Mouse (Mus musculus): ENCODE data around the gene Cacna1c. TPM values are rescaled to one million over a fixed set of nuclear protein-coding genes. Genes with fewer than 3 reads are reported as not detected.

Gene Cacna1c
- total RNA-seq, 2 experiments from 2014 or later: 86.4 to 90.0 TPM

- no peak for DNase-seq (ENCODE audit: low spot score in 2 of 2)
- peak; percentile 51 for TF ChIP-seq CTCF (conservative IDR thresholded peaks at IDR 0.05)
- no peak overlapping the region for H3K4me3 ChIP-seq
- no peak overlapping the region for H3K27ac ChIP-seq
These were observed 77.8 kb downstream of the Cacna1c start for GRCm38 (mm10) chr6:119118371-119118770.

GRCm38 (mm10) chr6:119116290-119116689 lies 79.9 kb downstream of the Cacna1c start:
- Histone ChIP-seq H3K4me3 (no peak overlapping the region), H3K27ac (no peak overlapping the region)
- DNase-seq (ENCODE audit: low spot score in 2 of 2): no peak
- peak; percentile 47 for TF ChIP-seq CTCF (conservative IDR thresholded peaks at IDR 0.05)

DNA sequence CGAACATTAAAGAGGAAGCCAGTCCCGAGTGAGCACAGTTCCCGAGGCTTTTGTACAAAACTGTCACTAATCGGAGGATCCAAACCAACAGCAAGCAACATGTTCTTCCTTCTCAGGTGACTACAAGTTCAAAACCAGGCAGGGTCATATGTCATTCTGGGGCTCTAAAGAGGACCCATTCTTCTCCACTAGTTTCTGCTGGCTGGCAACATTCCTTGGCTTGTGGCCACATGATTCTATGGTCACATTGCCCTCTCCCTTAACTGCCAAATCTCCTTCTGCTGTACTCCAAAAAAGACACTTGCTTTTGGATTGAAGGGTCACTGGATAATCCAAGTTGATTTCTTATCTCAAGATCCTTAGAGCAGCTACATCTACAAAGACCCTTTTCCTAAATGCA lies 82.9 kb downstream of the Cacna1c start:
- no peak for DNase-seq (ENCODE audit: low spot score in 2 of 2)
- no peak for TF ChIP-seq CTCF (conservative IDR thresholded peaks at IDR 0.05)
- H3K27ac ChIP-seq: no peak overlapping the region
- H3K4me3 ChIP-seq: no peak overlapping the region

DNA sequence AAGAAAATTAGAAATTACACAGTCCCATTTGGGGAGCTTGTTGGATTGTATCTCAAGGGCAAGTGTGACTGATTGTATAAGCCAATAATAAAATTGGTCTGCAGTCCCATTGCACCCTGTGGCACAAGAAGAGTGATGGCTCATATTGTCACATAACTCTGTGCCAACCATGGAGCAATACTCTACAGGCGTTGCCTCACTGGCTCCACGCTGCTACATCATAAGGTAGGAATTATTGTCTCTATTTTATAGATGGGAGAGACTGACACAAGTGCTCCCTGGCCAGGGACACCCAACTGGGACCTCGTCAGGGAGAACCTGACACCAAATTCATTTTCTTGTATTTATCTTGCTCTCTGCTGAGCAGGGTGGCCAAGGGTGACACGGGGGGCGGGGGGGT lies 85.8 kb downstream of the Cacna1c start:
- TF ChIP-seq CTCF (conservative IDR thresholded peaks at IDR 0.05): no peak
- no peak for DNase-seq (ENCODE audit: low spot score in 2 of 2)
- no peak overlapping the region for H3K27ac ChIP-seq
- no peak overlapping the region for H3K4me3 ChIP-seq

DNA sequence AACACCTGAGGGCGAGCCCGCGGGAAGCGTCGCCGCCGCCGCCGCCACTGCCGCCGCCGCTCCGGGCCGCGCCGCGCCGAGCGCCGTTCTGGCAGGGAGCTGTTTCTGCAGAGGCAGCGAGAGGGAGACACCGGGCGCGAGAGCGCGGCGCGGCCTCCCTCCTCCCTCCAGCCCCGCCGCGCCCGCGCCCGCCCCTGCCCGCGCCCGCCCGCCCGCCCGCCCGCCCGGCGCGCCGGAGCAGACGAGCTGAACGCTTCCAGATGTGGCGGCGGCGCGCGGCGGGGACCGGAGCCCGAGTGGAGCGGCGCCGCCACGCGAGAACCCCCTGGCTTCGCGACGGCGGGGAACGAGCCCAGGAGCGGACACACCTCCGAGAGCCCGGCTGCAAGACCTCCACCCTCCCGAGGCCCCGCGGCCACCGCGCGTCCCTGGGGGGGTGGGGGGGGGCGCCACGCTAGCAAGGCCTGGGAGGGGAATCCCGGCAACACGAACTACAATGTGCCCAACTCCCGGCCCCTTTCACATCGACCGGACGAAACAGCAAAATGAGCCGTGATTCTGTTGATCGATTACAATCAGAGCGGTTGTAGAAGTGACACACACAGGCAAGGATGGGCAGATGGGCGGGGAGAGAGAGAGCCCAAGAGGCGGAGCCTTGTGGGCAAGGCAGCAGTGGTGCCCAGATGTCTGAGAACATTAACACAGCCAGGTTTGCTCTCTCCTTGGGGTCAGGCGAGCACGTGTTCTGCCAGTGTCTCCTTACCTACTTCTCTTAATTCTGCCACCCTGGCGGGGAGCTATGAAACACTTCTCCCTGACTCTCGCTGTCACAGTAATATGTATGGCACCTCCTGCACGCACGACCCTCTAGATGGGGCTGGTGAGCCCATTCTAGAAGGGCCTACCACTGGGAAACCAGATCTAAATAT lies 87.5 kb downstream of the Cacna1c start:
- DNase-seq (ENCODE audit: low spot score in 2 of 2): peak; percentile 67
- Histone ChIP-seq H3K4me3 (peak overlapping the region; percentile 85), H3K27ac (peak overlapping the region; percentile 96)
- peak; percentile 88 for TF ChIP-seq CTCF (conservative IDR thresholded peaks at IDR 0.05)

DNA sequence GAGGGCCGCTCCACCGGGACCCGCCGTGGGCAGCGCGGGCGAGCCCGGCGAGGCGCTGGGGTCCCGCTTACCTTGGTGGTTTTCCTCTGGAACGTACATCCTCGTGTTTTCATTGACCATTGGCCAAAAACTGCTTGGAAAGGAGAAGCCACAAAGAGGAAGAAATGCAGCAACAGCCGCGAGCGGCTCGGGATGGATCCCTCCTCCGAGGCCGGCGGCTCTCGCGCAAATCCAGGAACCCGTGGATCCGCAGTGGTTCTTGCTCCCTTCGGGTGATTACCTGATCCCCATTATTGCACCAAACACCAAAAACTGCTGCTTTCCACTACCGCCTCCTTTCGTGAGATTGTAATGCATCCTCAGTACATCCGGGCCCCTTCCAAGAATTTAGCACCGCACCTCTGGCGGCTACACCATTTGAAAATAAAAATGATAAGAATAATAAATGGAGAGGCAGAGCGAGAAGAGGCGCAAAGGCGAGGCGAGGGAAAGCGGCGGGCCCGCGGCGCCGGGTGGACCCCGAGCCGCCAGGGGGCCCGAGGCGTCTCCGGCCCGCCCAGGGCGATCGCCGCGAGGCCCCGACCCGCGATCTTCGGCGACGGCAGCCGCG lies 88.3 kb downstream of the Cacna1c start:
- DNase-seq (ENCODE audit: low spot score in 2 of 2): no peak
- TF ChIP-seq CTCF (conservative IDR thresholded peaks at IDR 0.05): no peak; the same call in 1 of the 2 replicates
- H3K4me3 ChIP-seq: peak overlapping the region; percentile 85
- H3K27ac ChIP-seq: peak overlapping the region; percentile 96

DNA sequence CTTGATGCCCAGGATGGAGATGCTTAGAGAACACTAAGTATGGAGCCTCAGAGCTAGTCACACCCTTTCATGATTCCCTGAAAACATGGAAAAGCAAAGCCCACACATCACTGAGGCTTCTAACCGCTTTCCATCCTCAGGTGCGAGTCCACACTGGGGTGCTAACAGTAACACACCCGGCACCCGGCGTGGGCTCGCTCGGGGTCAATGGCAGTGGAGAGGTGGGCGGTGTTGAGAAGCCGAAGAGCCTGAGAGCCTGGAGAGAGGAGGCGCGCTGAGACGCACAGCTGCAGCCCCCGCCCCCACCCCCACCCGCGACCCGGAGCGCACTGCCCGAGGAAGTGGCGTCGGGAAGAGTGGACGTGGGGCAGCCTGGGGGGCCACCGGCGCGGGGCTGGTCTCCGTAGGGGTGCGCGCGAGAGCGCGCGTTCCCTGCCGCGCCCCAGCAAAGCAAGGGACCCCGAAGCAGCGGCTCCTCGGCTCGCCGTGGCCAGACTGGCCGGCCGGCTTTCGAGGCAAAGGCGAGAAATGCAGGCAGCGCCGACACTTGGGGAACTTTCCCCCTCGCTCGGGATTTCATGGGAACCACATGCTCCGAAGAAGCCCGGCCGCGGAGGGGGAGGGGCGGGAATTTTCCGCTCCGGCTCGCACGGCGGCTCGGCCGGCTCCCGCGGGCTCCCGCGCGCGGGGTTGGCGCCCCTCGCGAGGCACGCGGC lies 88.9 kb downstream of the Cacna1c start:
- DNase-seq (ENCODE audit: low spot score in 2 of 2): peak in 1 of 2 experiments; percentile 66
- TF ChIP-seq CTCF (conservative IDR thresholded peaks at IDR 0.05): no peak
- H3K4me3 ChIP-seq: peak overlapping the region; percentile 85
- peak overlapping the region; percentile 96 for H3K27ac ChIP-seq

GRCm38 (mm10) chr6:119106726-119107125 lies 89.5 kb downstream of the Cacna1c start:
- Histone ChIP-seq H3K27ac (peak overlapping the region; percentile 96), H3K4me3 (peak overlapping the region; percentile 85)
- DNase-seq (ENCODE audit: low spot score in 2 of 2): no peak
- TF ChIP-seq CTCF (conservative IDR thresholded peaks at IDR 0.05): no peak

GRCm38 (mm10) chr6:119105651-119106595 lies 90.3 kb downstream of the Cacna1c start:
- H3K27ac ChIP-seq: peak overlapping the region; percentile 96
- peak overlapping the region; percentile 85 for H3K4me3 ChIP-seq
- DNase-seq (ENCODE audit: low spot score in 2 of 2): no peak
- TF ChIP-seq CTCF (conservative IDR thresholded peaks at IDR 0.05): no peak

- TF ChIP-seq CTCF (conservative IDR thresholded peaks at IDR 0.05): peak; percentile 93
- peak; percentile 86 to 91 for DNase-seq (ENCODE audit: low spot score in 2 of 2)
- Histone ChIP-seq H3K27ac (peak overlapping the region; percentile 96), H3K4me3 (peak overlapping the region; percentile 85)
These were observed 92.0 kb downstream of the Cacna1c start for GRCm38 (mm10) chr6:119104246-119104645.

DNA sequence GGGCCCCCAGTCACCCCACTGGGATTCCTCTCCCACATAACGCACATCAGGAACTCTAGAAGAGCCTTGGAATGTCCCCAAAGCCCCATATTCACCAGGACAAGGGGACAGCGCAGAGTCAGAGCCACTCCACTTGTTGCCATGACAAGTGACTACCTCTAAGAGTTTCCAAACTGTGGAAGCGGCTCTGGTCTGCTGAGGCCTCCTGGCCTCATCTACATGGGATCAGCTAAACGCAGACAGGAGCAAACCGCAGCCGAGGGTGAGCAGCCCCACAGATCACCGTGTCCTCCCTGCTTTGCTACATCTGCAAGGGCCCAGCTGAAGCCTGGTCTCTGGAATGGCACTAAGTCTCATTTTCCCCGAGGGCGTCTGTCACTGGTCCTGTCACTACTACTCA lies 93.3 kb downstream of the Cacna1c start:
- Histone ChIP-seq H3K27ac (peak overlapping the region; percentile 96), H3K4me3 (peak overlapping the region; percentile 42; the same call in 1 of the 2 replicates)
- no peak for TF ChIP-seq CTCF (conservative IDR thresholded peaks at IDR 0.05)
- DNase-seq (ENCODE audit: low spot score in 2 of 2): peak in 1 of 2 experiments; percentile 7

GRCm38 (mm10) chr6:119099333-119099732 lies 96.9 kb downstream of the Cacna1c start:
- Histone ChIP-seq H3K27ac (no peak overlapping the region), H3K4me3 (no peak overlapping the region)
- TF ChIP-seq CTCF (conservative IDR thresholded peaks at IDR 0.05): no peak
- no peak for DNase-seq (ENCODE audit: low spot score in 2 of 2)

Measured in layer of hippocampus, adult 2 months (tissue).